Mouse (Mus musculus) C2C12 (cell line): ENCODE results near the gene Ccdc61. TPM values are rescaled to one million over a fixed set of nuclear protein-coding genes. Genes with fewer than 3 reads are reported as not detected.
"Not testable (repeated sequence)": the region's sequence is repeated elsewhere in the genome, so short reads cannot be mapped to it uniquely, and the experiment has no call there.

Experiments used
- H3K27me3 ChIP-seq: one replicate; pipeline ENCODE4 v1.6.1; 2011; ENCODE audit not compliant: control insufficient read depth, insufficient read depth, insufficient read length
- H3K36me3 ChIP-seq: one replicate; pipeline ENCODE4 v1.6.1; 2011; ENCODE audit not compliant: control insufficient read depth, insufficient read depth
- H3K4me3 ChIP-seq: one replicate; pipeline ENCODE4 v1.5.1; 2011; ENCODE audit warnings: mild to moderate bottlenecking, control low read depth; ENCODE audit not compliant: poor library complexity, insufficient read depth, severe bottlenecking
- H3K79me2 ChIP-seq: one replicate; pipeline ENCODE4 v1.6.1; 2011; ENCODE audit not compliant: control insufficient read depth, insufficient read depth
- H3K79me3 ChIP-seq: one replicate; pipeline ENCODE4 v1.6.1; 2011; ENCODE audit warnings: low read depth, control low read depth
- H3ac ChIP-seq: one replicate; pipeline ENCODE3; 2011; ENCODE audit warnings: low read depth; ENCODE audit not compliant: control insufficient read depth, insufficient read length
- CEBPB ChIP-seq: IDR thresholded peaks from one replicate; pipeline ENCODE4 v1.6.1; 2011; ENCODE audit warnings: low read depth, mild to moderate bottlenecking, control low read depth, moderate library complexity
- CTCF ChIP-seq: IDR thresholded peaks from one replicate; pipeline ENCODE4 v1.5.1; 2011; ENCODE audit not compliant: control insufficient read depth, insufficient read depth, insufficient read length
- FOSL1 ChIP-seq: IDR thresholded peaks from one replicate; pipeline ENCODE4 v1.8.0; 2011; ENCODE audit warnings: mild to moderate bottlenecking, low read length; ENCODE audit not compliant: poor library complexity, insufficient read depth, severe bottlenecking
- MAX ChIP-seq: IDR thresholded peaks from one replicate; pipeline ENCODE4 v1.6.1; 2011; ENCODE audit warnings: mild to moderate bottlenecking, control low read depth
- MYOD1 ChIP-seq: IDR thresholded peaks from one replicate; pipeline ENCODE4 v1.6.1; 2011; ENCODE audit warnings: low read depth; ENCODE audit not compliant: control insufficient read depth, insufficient read length
- MYOG ChIP-seq: IDR thresholded peaks from one replicate; pipeline ENCODE4 v1.6.1; 2011; ENCODE audit not compliant: control insufficient read depth, insufficient read length; ENCODE audit errors: extremely low read depth
- USF1 ChIP-seq: IDR thresholded peaks from one replicate; pipeline ENCODE4 v1.6.1; 2011; ENCODE audit warnings: low read depth, mild to moderate bottlenecking, control low read depth, moderate library complexity
- polyA plus RNA-seq: library from polyadenylated mRNA; unstranded; fragments of >200 nt; fragmentation: generic; extraction: Trizol; gene quantifications from one replicate; pipeline ENCODE4 v1.2.1, GENCODE M21; 2012; ENCODE audit warnings: missing spikeins

Ccdc61 gene
- polyA plus RNA-seq, 1 experiment, result 10.8 TPM

DNA sequence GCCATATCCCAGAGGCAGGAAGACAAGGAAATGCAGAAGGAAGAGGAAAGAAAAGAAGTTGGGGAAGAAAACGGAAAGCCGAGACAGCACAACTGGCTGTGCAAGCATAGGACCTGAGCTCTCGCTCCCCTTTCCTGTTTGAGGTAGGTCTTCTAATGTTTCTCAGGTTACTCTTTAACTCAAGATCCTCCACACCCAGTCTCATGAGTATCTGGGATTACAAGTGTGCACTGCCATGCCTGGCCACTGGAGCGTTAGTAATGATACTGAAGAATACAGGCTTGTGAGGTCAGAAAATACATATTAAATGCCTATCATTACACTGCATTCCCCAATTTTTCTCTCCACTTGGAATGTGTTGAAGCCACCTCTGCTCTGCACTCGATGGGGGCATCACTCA, 34.8 kb downstream of the Ccdc61 start:
- Histone ChIP-seq H3K79me3 (no peaks in the 10 kb centered on the region), H3ac (no peak overlapping the region), H3K4me3 (no peak overlapping the region), H3K79me2 (no peaks in the 10 kb centered on the region), H3K36me3 (no peaks in the 10 kb centered on the region), H3K27me3 (no peaks in the 10 kb centered on the region)
- TF ChIP-seq MYOD1, result no peak
- TF ChIP-seq FOSL1, result no peak
- TF ChIP-seq MAX, result no peak
- TF ChIP-seq CTCF, result no peak
- TF ChIP-seq USF1, result no peak
- TF ChIP-seq CEBPB, result no peak
- TF ChIP-seq MYOG, result no peak

DNA sequence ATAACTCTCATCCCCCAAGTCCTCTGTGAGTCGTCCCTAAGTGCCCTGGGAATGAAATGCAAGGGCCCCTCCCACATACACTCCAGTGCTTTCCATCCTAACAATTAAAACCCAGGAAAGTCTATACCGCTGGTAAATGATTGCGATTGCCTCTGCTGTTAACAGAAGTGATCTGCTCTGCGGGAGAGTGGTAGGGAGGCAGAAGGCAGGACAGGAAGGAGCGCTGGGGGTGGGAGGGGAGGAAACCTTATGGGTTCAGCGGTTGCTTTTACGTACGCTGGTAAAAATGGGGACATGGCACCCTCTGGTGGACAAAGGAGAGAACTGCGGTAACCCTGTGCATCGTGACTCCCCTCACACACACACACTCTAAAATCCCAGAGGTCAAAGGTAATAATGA, 37.0 kb downstream of the Ccdc61 start:
- Histone ChIP-seq H3K4me3 (no peak overlapping the region), H3K79me3 (no peaks in the 10 kb centered on the region), H3K36me3 (no peaks in the 10 kb centered on the region), H3ac (no peak overlapping the region), H3K79me2 (no peaks in the 10 kb centered on the region), H3K27me3 (no peaks in the 10 kb centered on the region)
- TF ChIP-seq CTCF, result peak; percentile 57
- TF ChIP-seq FOSL1, result no peak

DNA sequence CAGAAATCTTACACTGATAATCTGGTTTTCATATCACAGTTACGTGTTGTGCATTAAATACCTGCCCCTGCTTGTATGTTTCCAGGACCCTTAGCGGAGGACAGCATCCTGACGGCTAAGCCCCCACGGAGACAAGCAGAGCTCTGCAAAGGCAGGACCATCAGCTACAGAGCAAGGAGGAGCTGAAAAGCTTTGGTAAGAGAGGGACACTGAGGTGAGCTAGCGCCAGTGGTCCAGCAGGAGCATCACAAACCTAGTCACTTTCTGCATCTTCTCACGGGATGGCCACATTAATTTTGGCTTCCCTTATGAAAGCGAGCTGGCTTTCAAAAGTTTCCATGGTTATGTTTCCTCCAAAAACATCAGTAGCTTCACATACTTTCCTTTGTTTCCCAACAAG, 37.4 kb downstream of the Ccdc61 start:
- peak overlapping the region; percentile 40 for H3ac ChIP-seq
- no peaks in the 10 kb centered on the region for H3K36me3 ChIP-seq
- H3K4me3 ChIP-seq, result no peak overlapping the region
- TF ChIP-seq FOSL1 (no peak), CEBPB (no peak), MYOG (no peak), MYOD1 (no peak), CTCF (no peak), MAX (no peak), USF1 (no peak)
- H3K79me2 ChIP-seq, result no peaks in the 10 kb centered on the region
- H3K79me3 ChIP-seq, result no peaks in the 10 kb centered on the region
- no peaks in the 10 kb centered on the region for H3K27me3 ChIP-seq

DNA sequence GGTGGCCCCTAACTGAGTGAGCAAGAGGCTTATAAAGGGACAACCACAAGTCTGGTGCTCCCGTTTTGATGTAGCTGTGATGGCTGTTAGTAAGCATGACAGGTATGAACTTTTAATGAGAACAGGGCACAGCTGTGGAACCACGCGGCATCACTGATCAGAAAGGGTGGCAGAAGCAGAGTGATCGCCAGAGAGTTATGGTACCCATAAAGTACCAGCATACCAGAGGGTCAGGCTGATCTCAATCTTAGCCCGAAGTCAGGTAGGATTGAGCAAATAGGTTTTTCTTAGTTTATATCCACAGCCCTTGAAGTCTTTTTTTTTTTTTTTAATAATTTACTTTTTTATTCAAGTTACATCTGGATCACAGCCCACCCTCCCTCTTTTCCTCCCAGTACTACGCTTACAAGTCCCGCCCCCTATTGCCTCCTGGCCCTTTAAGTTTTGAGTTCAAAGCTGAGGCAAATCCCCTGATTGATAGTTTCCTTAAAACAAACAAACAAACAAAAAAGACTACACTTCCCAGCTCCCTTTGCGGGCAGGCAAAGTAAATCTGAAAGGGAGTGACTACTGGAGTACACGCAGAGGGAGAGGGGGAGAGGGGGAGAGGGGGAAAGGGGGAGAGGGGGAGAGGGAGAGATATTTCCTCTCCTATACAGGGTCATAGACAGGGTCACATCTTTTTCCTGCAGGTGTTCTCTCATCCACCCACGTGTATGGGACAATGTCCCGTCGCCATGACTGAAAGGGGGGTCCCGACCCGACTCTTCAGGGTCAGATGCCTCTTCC, 38.0 kb downstream of the Ccdc61 start:
- H3K36me3 ChIP-seq, result no peaks in the 10 kb centered on the region
- TF ChIP-seq MAX (no peak), FOSL1 (no peak), CTCF (no peak), USF1 (no peak), CEBPB (no peak), MYOD1 (no peak), MYOG (no peak)
- H3K79me3 ChIP-seq, result no peaks in the 10 kb centered on the region
- H3K4me3 ChIP-seq, result no peak overlapping the region
- no peaks in the 10 kb centered on the region for H3K27me3 ChIP-seq
- H3K79me2 ChIP-seq, result no peaks in the 10 kb centered on the region
- H3ac ChIP-seq, result no peak overlapping the region

DNA sequence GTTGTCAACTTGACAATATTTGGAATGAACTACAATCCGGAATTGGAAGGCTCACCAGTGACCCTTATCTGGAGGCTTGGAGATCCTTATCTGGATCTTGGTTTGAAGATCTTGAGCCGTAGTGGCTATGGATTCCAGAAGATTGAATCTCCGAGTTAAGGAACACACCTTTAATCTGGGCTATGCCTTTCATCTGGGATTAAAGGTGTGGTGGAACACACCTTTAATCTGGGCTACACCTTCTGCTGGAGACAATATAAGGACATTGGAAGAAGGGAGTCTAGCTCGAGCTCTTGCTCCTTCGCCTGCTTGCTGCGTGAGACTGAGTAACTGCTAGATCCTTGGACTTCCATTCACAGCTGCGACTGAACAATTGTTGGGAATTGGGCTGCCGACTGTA, 39.2 kb downstream of the Ccdc61 start, which contains the start of gene Pglyrp1:
TSS of gene Pglyrp1 (plus strand) at position 301 of the 400 bp plus-strand sequence.
- H3ac ChIP-seq, H3K79me2 ChIP-seq, H3K4me3 ChIP-seq, H3K36me3 ChIP-seq, H3K27me3 ChIP-seq, H3K79me3 ChIP-seq: not testable (repeated sequence)

DNA sequence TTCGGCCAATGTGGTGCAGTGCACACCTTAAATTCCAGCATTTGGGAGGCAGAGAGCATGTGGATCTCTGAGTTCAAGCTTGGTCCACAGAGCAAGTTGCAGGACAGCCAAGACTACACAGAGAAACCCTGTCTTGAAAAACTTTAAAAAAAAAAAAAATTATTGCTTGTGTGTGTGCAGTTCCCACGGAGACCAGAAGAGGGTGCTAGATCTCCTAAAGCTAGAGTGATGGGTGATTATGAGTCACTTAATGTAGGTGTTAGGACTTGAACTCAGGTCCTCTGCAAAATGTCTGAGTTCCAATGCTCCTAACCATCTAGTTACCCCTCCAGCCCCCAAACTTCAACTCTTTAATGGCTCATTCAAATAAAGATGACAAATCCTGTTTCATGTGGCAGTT, 41.7 kb downstream of the Ccdc61 start:
- Histone ChIP-seq H3K27me3 (no peaks in the 10 kb centered on the region), H3K79me2 (no peaks in the 10 kb centered on the region), H3K4me3 (no peak overlapping the region), H3K36me3 (no peaks in the 10 kb centered on the region), H3K79me3 (no peaks in the 10 kb centered on the region), H3ac (no peak overlapping the region)
- no peak for TF ChIP-seq USF1
- TF ChIP-seq MAX, result no peak
- TF ChIP-seq CTCF, result no peak
- TF ChIP-seq MYOD1, result no peak
- TF ChIP-seq FOSL1, result no peak
- TF ChIP-seq MYOG, result no peak
- no peak for TF ChIP-seq CEBPB
